Mouse (Mus musculus): ENCODE measurements around the gene Tmem184b.

DNA sequence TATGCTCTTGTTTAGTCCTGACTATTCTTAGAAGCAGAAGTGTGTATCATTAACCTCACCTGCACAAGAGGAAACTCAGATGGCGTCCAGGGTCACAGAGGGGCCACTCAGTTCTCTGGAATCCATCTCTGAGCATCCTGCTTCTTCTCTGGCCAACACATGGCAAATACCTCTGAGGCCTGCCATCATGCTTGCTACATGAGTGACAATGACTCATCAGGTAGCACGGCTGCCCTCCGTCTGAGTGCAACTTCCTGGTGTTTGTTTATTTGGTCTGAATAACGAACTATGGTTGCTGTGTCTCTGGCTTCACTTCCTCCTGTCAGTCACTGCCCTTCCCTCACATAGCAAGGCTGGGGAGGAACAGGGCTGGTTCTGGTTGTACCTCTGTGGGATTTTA lies 11.1 kb upstream of the Tmem184b start:
- TF ChIP-seq JUND (conservative IDR thresholded peaks at IDR 0.05; ENCODE audit: low read depth, low read length): no peak
- peak; percentile 44; the same call in 1 of the 2 replicates for TF ChIP-seq POLR2A (IDR thresholded peaks at IDR 0.05; ENCODE audit: low read depth, low read length)
- TF ChIP-seq RAD21 (IDR thresholded peaks at IDR 0.05; ENCODE audit: low read depth, low read length): no peak
- no peak for TF ChIP-seq ETS1 (conservative IDR thresholded peaks at IDR 0.05; ENCODE audit: low read depth, low read length)
- TF ChIP-seq CTCF (conservative IDR thresholded peaks at IDR 0.05 in 1 of 2, IDR thresholded peaks at IDR 0.05 in 1 of 2; ENCODE audit: low read depth in 2 of 2, low read length in 2 of 2): no peak
- 0 out of 2 replicates have a peak, but pooled peaks have one; percentile 32 for TF ChIP-seq MYC (IDR thresholded peaks at IDR 0.05; ENCODE audit: low read depth, low read length)
- no peak for TF ChIP-seq EP300 (IDR thresholded peaks at IDR 0.05; ENCODE audit: low read length)
- TF ChIP-seq JUN (IDR thresholded peaks at IDR 0.05; ENCODE audit: insufficient read depth, low read depth, low read length): no peak
- no peak for TF ChIP-seq E2F4 (IDR thresholded peaks at IDR 0.05; ENCODE audit: insufficient replicate concordance, low read depth, low read length)
- TF ChIP-seq POLR2AphosphoS2 (IDR thresholded peaks at IDR 0.05; ENCODE audit: low read depth, low read length): no peak
- TF ChIP-seq CHD2 (IDR thresholded peaks at IDR 0.05; ENCODE audit: low read length): no peak
- TF ChIP-seq TCF12 (IDR thresholded peaks at IDR 0.05; ENCODE audit: low read depth, low read length): no peak
